Mouse (Mus musculus): Measurements from ENCODE around the gene Msh5.

The Msh5 gene

GRCm38 (mm10) chr17:35070556-35071229 lies 24.1 kb upstream of the Msh5 start:
- DNase-seq (ENCODE audit: extremely low spot score, low spot score), result no peak

- DNase-seq (ENCODE audit: extremely low spot score, low spot score), result no peak
These were observed 21.8 kb upstream of the Msh5 start for GRCm38 (mm10) chr17:35068213-35068914.

GRCm38 (mm10) chr17:35066084-35066483 lies 19.5 kb upstream of the Msh5 start, which contains the start of gene Mpig6b:
Gene Mpig6b (minus strand): TSS chr17:35066184.
- no peak for DNase-seq (ENCODE audit: extremely low spot score, low spot score)

- DNase-seq (ENCODE audit: extremely low spot score, low spot score), result peak; percentile 58
These were observed 18.7 kb upstream of the Msh5 start, which contains the start of gene Ly6g6c for GRCm38 (mm10) chr17:35064951-35065947. Gene Ly6g6c (plus strand): TSS chr17:35065388.

- DNase-seq (ENCODE audit: extremely low spot score, low spot score), result no peak
These were observed 17.9 kb upstream of the Msh5 start for GRCm38 (mm10) chr17:35064378-35064877.

GRCm38 (mm10) chr17:35063466-35063865 lies 16.9 kb upstream of the Msh5 start:
- DNase-seq (ENCODE audit: extremely low spot score, low spot score), result no peak

GRCm38 (mm10) chr17:35061299-35061698 lies 14.8 kb upstream of the Msh5 start:
- DNase-seq (ENCODE audit: extremely low spot score, low spot score), result no peak

GRCm38 (mm10) chr17:35060737-35061297 lies 14.3 kb upstream of the Msh5 start:
- DNase-seq (ENCODE audit: extremely low spot score, low spot score), result no peak

- no peak for DNase-seq (ENCODE audit: extremely low spot score, low spot score)
These were observed 13.5 kb upstream of the Msh5 start for GRCm38 (mm10) chr17:35060071-35060470.

GRCm38 (mm10) chr17:35058911-35059892 lies 12.7 kb upstream of the Msh5 start, which contains the start of gene Ddah2:
Gene Ddah2 (plus strand): TSS chr17:35059035.
- DNase-seq (ENCODE audit: extremely low spot score, low spot score), result peak; percentile 94

- DNase-seq (ENCODE audit: extremely low spot score, low spot score), result no peak
These were observed 11.8 kb upstream of the Msh5 start for GRCm38 (mm10) chr17:35058316-35058715.

GRCm38 (mm10) chr17:35057090-35057489 lies 10.5 kb upstream of the Msh5 start:
- no peak for DNase-seq (ENCODE audit: extremely low spot score, low spot score)

GRCm38 (mm10) chr17:35055691-35056495 lies 9.3 kb upstream of the Msh5 start:
- DNase-seq (ENCODE audit: extremely low spot score, low spot score), result no peak

GRCm38 (mm10) chr17:35052271-35052798 lies 5.8 kb upstream of the Msh5 start:
- DNase-seq (ENCODE audit: extremely low spot score, low spot score), result no peak

- DNase-seq (ENCODE audit: extremely low spot score, low spot score), result peak; percentile 76
These were observed 4.9 kb upstream of the Msh5 start for GRCm38 (mm10) chr17:35051156-35052086.

- peak; percentile 75 for DNase-seq (ENCODE audit: extremely low spot score, low spot score)
These were observed 3.7 kb upstream of the Msh5 start for GRCm38 (mm10) chr17:35050126-35050750.

- DNase-seq (ENCODE audit: extremely low spot score, low spot score), result peak; percentile 79
These were observed 3.0 kb upstream of the Msh5 start, which contains the start of gene Clic1 for GRCm38 (mm10) chr17:35049561-35050016. Gene Clic1 (plus strand): TSS chr17:35049966.
